Mouse (Mus musculus): ENCODE data around the gene Trim68.
"Not testable (repeated sequence)": the region's sequence is repeated elsewhere in the genome, so short reads cannot be mapped to it uniquely, and the experiment has no call there.

DNA sequence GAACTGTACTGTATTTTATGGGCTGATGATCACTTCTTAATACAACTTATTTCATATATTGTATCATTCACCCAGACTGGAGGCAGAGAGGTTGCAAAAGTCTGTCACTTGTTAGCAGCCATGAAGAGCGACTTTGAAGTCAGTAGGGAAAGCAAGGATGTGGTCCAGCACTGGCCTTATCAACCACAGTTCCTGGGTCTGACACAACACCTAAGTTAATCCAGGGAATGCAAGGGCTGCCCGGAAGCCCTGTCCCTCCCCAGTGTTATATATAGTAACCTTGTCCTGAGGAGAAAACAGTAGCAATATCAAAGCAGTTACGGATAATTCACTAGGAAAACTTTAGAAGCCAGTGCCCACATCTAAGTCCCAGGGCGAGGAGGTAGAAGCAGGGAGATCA, 42.2 kb downstream of the Trim68 start:
- not testable (repeated sequence) for TF ChIP-seq CTCF (IDR thresholded peaks at IDR 0.05); EP300 (IDR thresholded peaks at IDR 0.05; ENCODE audit: insufficient read depth, low read depth, low read length)
